Mouse (Mus musculus): ENCODE results near the gene Gm28374. TPM values are rescaled to one million over a fixed set of nuclear protein-coding genes. Genes with fewer than 3 reads are reported as not detected.

Gm28374 gene
- total RNA-seq, 4 experiments from 2014 or later: 2.3 TPM; not detected in 3

Small RNAs within 50 kb of the gene (microRNA-seq; reads per million reads assigned to microRNA genes)
- gene Mir6988: 1.6 to 5.8 reads per million in 2 experiments

Other genes with a start within 250 kb of the Gm28374 start
- 10 to 100 TPM; 10.4 to 20.8 (median 16.3) TPM for gene Frmd8, start 207.0 kb downstream of the Gm28374 start, total RNA-seq (2022)
- 1 to 10 TPM; 3.1 to 7.1 (median 4.5) TPM for gene Slc25a45, start 204.4 kb downstream of the Gm28374 start, total RNA-seq (2022)
- 1 to 10 TPM; 2.2 to 3.5 (median 2.9) TPM for gene Tigd3, start 188.1 kb downstream of the Gm28374 start, total RNA-seq (2022)
- gene Dpf2, start 169.2 kb downstream of the Gm28374 start, total RNA-seq (2022): 100 to 1,000 TPM in 1 of 4 experiments, 10 to 100 TPM in 3; 89.6 to 135 (median 97.5) TPM
- gene Cdc42ep2, start 157.4 kb downstream of the Gm28374 start, total RNA-seq (2022): 1 to 10 TPM; 4.4 to 6.0 (median 5.4) TPM
- gene Pola2, start 118.1 kb downstream of the Gm28374 start, total RNA-seq (2022): 1 to 10 TPM; 4.4 to 8.2 (median 7.1) TPM
- not detected for gene Slc22a20, start 96.1 kb downstream of the Gm28374 start, total RNA-seq (2022)
- gene Capn1, start 66.4 kb downstream of the Gm28374 start, total RNA-seq (2022): 10 to 100 TPM; 23.7 to 27.7 (median 25.1) TPM
- gene Syvn1, start 35.7 kb downstream of the Gm28374 start, total RNA-seq (2022): 10 to 100 TPM; 40.4 to 48.8 (median 43.7) TPM
- 10 to 100 TPM; 43.5 to 51.3 (median 46.1) TPM for gene Mrpl49, start 24.5 kb downstream of the Gm28374 start, total RNA-seq (2022)
- gene Fau, start 24.4 kb downstream of the Gm28374 start, total RNA-seq (2022): 100 to 1,000 TPM; 653 to 927 (median 780) TPM
- gene Znhit2, start 21.1 kb downstream of the Gm28374 start, total RNA-seq (2022): 10 to 100 TPM; 27.0 to 38.4 (median 32.4) TPM
- gene Tm7sf2, start 13.9 kb downstream of the Gm28374 start, total RNA-seq (2022): 10 to 100 TPM; 21.7 to 30.5 (median 26.6) TPM
- 100 to 1,000 TPM in 2 of 4 experiments, 10 to 100 TPM in 2; 90.4 to 103 (median 99.8) TPM for gene Vps51, start 5.0 kb downstream of the Gm28374 start, total RNA-seq (2022)
- not detected for gene Tmem262, start 2.2 kb downstream of the Gm28374 start, total RNA-seq (2022)
- 10 to 100 TPM; 38.8 to 44.1 (median 41.4) TPM for gene Zfpl1, start 2.7 kb upstream of the Gm28374 start, total RNA-seq (2022)
- gene Cdca5, start 2.7 kb upstream of the Gm28374 start, total RNA-seq (2022): under 1 TPM in 1 of 4 experiments, not detected in 3; 0.31 TPM
- not detected for gene AC131692.1, start 12.2 kb upstream of the Gm28374 start, total RNA-seq (2022)
- under 1 TPM in 3 of 4 experiments, not detected in 1; 0.14 to 0.25 (median 0.17) TPM for gene Naaladl1, start 23.5 kb upstream of the Gm28374 start, total RNA-seq (2022)
- gene Sac3d1, start 36.4 kb upstream of the Gm28374 start, total RNA-seq (2022): 10 to 100 TPM; 11.0 to 13.4 (median 12.9) TPM
- 10 to 100 TPM; 38.7 to 43.0 (median 41.8) TPM for gene Snx15, start 46.0 kb upstream of the Gm28374 start, total RNA-seq (2022)
- gene Batf2, start 58.7 kb upstream of the Gm28374 start, total RNA-seq (2022): 1 to 10 TPM in 1 of 4 experiments, under 1 TPM in 2, not detected in 1; 0.83 to 1.3 (median 0.96) TPM
- 10 to 100 TPM; 79.8 to 93.3 (median 85.0) TPM for gene Arl2, start 59.3 kb upstream of the Gm28374 start, total RNA-seq (2022)
- gene Majin, start 102.1 kb upstream of the Gm28374 start, total RNA-seq (2022): not detected
- gene Gpha2, start 144.1 kb upstream of the Gm28374 start, total RNA-seq (2022): not detected
- gene Ppp2r5b, start 153.6 kb upstream of the Gm28374 start, total RNA-seq (2022): 100 to 1,000 TPM; 126 to 136 (median 128) TPM
- 10 to 100 TPM; 34.1 to 41.8 (median 37.1) TPM for gene Atg2a, start 159.4 kb upstream of the Gm28374 start, total RNA-seq (2022)
- gene Ehd1, start 194.5 kb upstream of the Gm28374 start, total RNA-seq (2022): 10 to 100 TPM; 59.1 to 76.4 (median 70.3) TPM
- gene Cdc42bpg, start 224.2 kb upstream of the Gm28374 start, total RNA-seq (2022): 1 to 10 TPM; 5.9 to 9.5 (median 6.5) TPM